Mouse (Mus musculus) lung, postnatal 0 days (tissue): Measurements from ENCODE around the gene Foxf1. TPM values are rescaled to one million over a fixed set of nuclear protein-coding genes. Genes with fewer than 3 reads are reported as not detected.
A peak's percentile ranks its signal among the peaks of the same experiment; 100 is the strongest.

Experiments
- ATAC-seq: fragments of 200-750 bp; cut with Nextera tagmentation; 2 replicates; pipeline ENCODE4 v1.8.0; 2017; ENCODE audit warnings: moderate library complexity
- DNase-seq: peaks from one replicate; pipeline ENCODE4 v3.0.0-alpha.2; 2016; ENCODE audit warnings: low spot score
- H3K27ac ChIP-seq: fragments of 300-500 bp; sonication (generic); 2 replicates; pipeline ENCODE4 v1.5.1; 2014; ENCODE audit warnings: antibody characterized with exemption, mild to moderate bottlenecking, low read length, mixed read lengths
- H3K27me3 ChIP-seq: fragments of 300-500 bp; sonication (generic); replicated peaks from 2 replicates; pipeline ENCODE4 v1.6.1; 2014; ENCODE audit warnings: low read length, mixed read lengths; ENCODE audit not compliant: insufficient read depth
- H3K36me3 ChIP-seq: fragments of 300-500 bp; sonication (generic); 2 replicates; pipeline ENCODE4 v1.6.1; 2014; ENCODE audit warnings: low read length, mixed read lengths; ENCODE audit not compliant: insufficient read depth
- H3K4me1 ChIP-seq: fragments of 300-500 bp; sonication (generic); 2 replicates; pipeline ENCODE4 v1.6.1; 2014; ENCODE audit warnings: antibody characterized with exemption, low read depth, low read length, mixed read lengths; ENCODE audit not compliant: insufficient read depth
- H3K4me2 ChIP-seq: fragments of 300-500 bp; sonication (generic); replicated peaks from 2 replicates; pipeline ENCODE4 v1.6.1; 2014; ENCODE audit warnings: low read depth, mild to moderate bottlenecking, low read length, moderate library complexity, mixed read lengths
- H3K4me3 ChIP-seq: fragments of 300-500 bp; sonication (generic); 2 replicates; pipeline ENCODE4 v1.5.1; 2014; ENCODE audit warnings: low read depth, low read length
- H3K9ac ChIP-seq: fragments of 300-500 bp; sonication (generic); replicated peaks from 2 replicates; pipeline ENCODE4 v1.6.1; 2014; ENCODE audit warnings: low read depth, mild to moderate bottlenecking
- H3K9me3 ChIP-seq: fragments of 300-500 bp; sonication (generic); 2 replicates; pipeline ENCODE4 v1.6.1; 2016; ENCODE audit warnings: low read length, mixed read lengths
- CTCF ChIP-seq: IDR thresholded peaks from 2 replicates; pipeline ENCODE4 v1.5.1; 2016; ENCODE audit warnings: antibody characterized with exemption, mild to moderate bottlenecking
- EP300 ChIP-seq: IDR thresholded peaks from 2 replicates; pipeline ENCODE4 v1.6.1; 2016; ENCODE audit warnings: antibody characterized with exemption, mild to moderate bottlenecking, control low read depth
- WGBS: fragments of 180-500 bp; shearing (Covaris S2); extraction: QIAGEN DNeasy Blood & Tissue Kit; methylation state at CpG from one replicate; pipeline ENCODE4 v1.1.7; 2014; 5-methylcytosine and 5-hydroxymethylcytosine counted together
- polyA plus RNA-seq: library from polyadenylated mRNA; unstranded; fragments of >200 nt; fragmentation: Nextera tagmentation; extraction: Ambion mirVana; gene quantifications from 2 replicates; pipeline ENCODE4 v1.2.1, GENCODE M21; 2015

Foxf1 gene
- polyA plus RNA-seq = 156 and 194 TPM in 2 replicates

GRCm38 (mm10) chr8:121084210-121084951 lies at the start of gene Foxf1:
Foxf1 (plus strand) TSS chr8:121084386.
- H3K4me3 ChIP-seq = peak within 1 kb of the TSS; percentile 74

GRCm38 (mm10) chr8:121035611-121036010 lies 48.6 kb upstream of the Foxf1 start:
- Histone ChIP-seq H3K36me3 (no peaks in the 10 kb centered on the region), H3K4me2 (no peak overlapping the region), H3K4me1 (no peaks in the 10 kb centered on the region), H3K4me3 (no peak overlapping the region), H3K9me3 (no peaks in the 10 kb centered on the region), H3K27ac (no peak overlapping the region), H3K27me3 (no peaks in the 10 kb centered on the region; the same call in 1 of the 2 replicates), H3K9ac (no peak overlapping the region)
- TF ChIP-seq CTCF (no peak), EP300 (peak; percentile 73)
- peak; percentile 80 for ATAC-seq
- 43% methylated on average over 8 of the region's 8 CpGs for WGBS
- DNase-seq = peak; percentile 59

More at GRCm38 (mm10) chr8:121084210-121084951, at the start of gene Foxf1:
- under 1% methylated on average over 51 of the region's 83 CpGs for WGBS
- Histone ChIP-seq H3K9ac (peak within 1 kb of the TSS; percentile 80), H3K36me3 (no peaks in the 10 kb centered on the region), H3K27ac (peak within 1 kb of the TSS; percentile 95), H3K27me3 (peaks cover 36% of the 10 kb centered on the region), H3K4me2 (peak within 1 kb of the TSS; percentile 79), H3K4me1 (no peaks in the 10 kb centered on the region), H3K9me3 (no peaks in the 10 kb centered on the region)
- DNase-seq = peak; percentile 88
- TF ChIP-seq CTCF (no peak), EP300 (no peak)
- peak; percentile 81 for ATAC-seq

GRCm38 (mm10) chr8:121043719-121044440 lies 40.3 kb upstream of the Foxf1 start:
- no peaks in the 10 kb centered on the region for H3K27me3 ChIP-seq
- H3K4me1 ChIP-seq = no peaks in the 10 kb centered on the region
- DNase-seq (no peak), ATAC-seq (no peak)
- H3K36me3 ChIP-seq = no peaks in the 10 kb centered on the region
- WGBS = 12% methylated on average over 19 of the region's 19 CpGs
- H3K27ac ChIP-seq = no peak overlapping the region
- H3K9ac ChIP-seq = no peak overlapping the region
- no peaks in the 10 kb centered on the region for H3K9me3 ChIP-seq
- TF ChIP-seq EP300 (no peak), CTCF (no peak)
- no peak overlapping the region for H3K4me3 ChIP-seq
- H3K4me2 ChIP-seq = no peak overlapping the region

GRCm38 (mm10) chr8:121047441-121047840 lies 36.7 kb upstream of the Foxf1 start:
- DNase-seq (no peak), ATAC-seq (no peak)
- H3K27ac ChIP-seq = no peak overlapping the region
- no peaks in the 10 kb centered on the region for H3K27me3 ChIP-seq
- TF ChIP-seq CTCF = peak; percentile 49
- no peak for TF ChIP-seq EP300
- H3K4me2 ChIP-seq = no peak overlapping the region
- H3K9me3 ChIP-seq = no peaks in the 10 kb centered on the region
- WGBS = 63% methylated on average over 9 of the region's 9 CpGs
- H3K4me1 ChIP-seq = no peaks in the 10 kb centered on the region
- H3K4me3 ChIP-seq = no peak overlapping the region
- no peak overlapping the region for H3K9ac ChIP-seq
- no peaks in the 10 kb centered on the region for H3K36me3 ChIP-seq

- WGBS = 73% methylated on average over 9 of the region's 9 CpGs
- H3K27me3 ChIP-seq = no peaks in the 10 kb centered on the region
- ATAC-seq (no peak), DNase-seq (no peak)
- no peaks in the 10 kb centered on the region for H3K36me3 ChIP-seq
- no peaks in the 10 kb centered on the region for H3K9me3 ChIP-seq
- H3K4me1 ChIP-seq = no peaks in the 10 kb centered on the region
- H3K9ac ChIP-seq = no peak overlapping the region
- no peak overlapping the region for H3K4me2 ChIP-seq
- no peak overlapping the region for H3K4me3 ChIP-seq
- no peak overlapping the region for H3K27ac ChIP-seq
- TF ChIP-seq EP300 = no peak
- TF ChIP-seq CTCF = no peak
Observed at GRCm38 (mm10) chr8:121058081-121058480, 26.1 kb upstream of the Foxf1 start.

- no peaks in the 10 kb centered on the region for H3K27me3 ChIP-seq
- no peak for TF ChIP-seq EP300
- WGBS = 79% methylated on average over 7 of the region's 7 CpGs
- no peak for ATAC-seq
- H3K9me3 ChIP-seq = no peaks in the 10 kb centered on the region
- no peaks in the 10 kb centered on the region; the same call in 1 of the 2 replicates for H3K36me3 ChIP-seq
- DNase-seq = no peak
- no peak overlapping the region for H3K4me2 ChIP-seq
- no peaks in the 10 kb centered on the region for H3K4me1 ChIP-seq
- H3K27ac ChIP-seq = no peak overlapping the region
- H3K9ac ChIP-seq = no peak overlapping the region
- H3K4me3 ChIP-seq = no peak overlapping the region
Observed at GRCm38 (mm10) chr8:121059098-121059497, 25.1 kb upstream of the Foxf1 start.
